Mouse (Mus musculus) liver, adult 2 months (tissue): ENCODE results near the gene Pde7b. TPM values are rescaled to one million over a fixed set of nuclear protein-coding genes. Genes with fewer than 3 reads are reported as not detected.

ENCODE experiments used
- DNase-seq: peaks from one replicate; pipeline ENCODE4 v3.0.0-alpha.2; 2011; ENCODE audit warnings: low read depth, low spot score; ENCODE audit errors: extremely low read depth
- H3K27ac ChIP-seq: fragments of 200-500 bp; replicated peaks from 2 replicates; pipeline ENCODE4 v1.5.1; 2012; ENCODE audit warnings: low read depth, mild to moderate bottlenecking, control low read depth, inconsistent platforms, low read length; ENCODE audit not compliant: insufficient read depth
- H3K27me3 ChIP-seq: fragments of 200-500 bp; 2 replicates; pipeline ENCODE4 v1.6.1; 2012; ENCODE audit warnings: mild to moderate bottlenecking, moderate library complexity, low read length, inconsistent platforms; ENCODE audit not compliant: control insufficient read depth, insufficient read depth
- H3K36me3 ChIP-seq: fragments of 200-500 bp; 2 replicates; pipeline ENCODE4 v1.6.1; 2012; ENCODE audit warnings: low read length, inconsistent platforms; ENCODE audit not compliant: control insufficient read depth, insufficient read depth
- H3K4me1 ChIP-seq: fragments of 200-500 bp; 2 replicates; pipeline ENCODE4 v1.6.1; 2011; ENCODE audit warnings: low read length; ENCODE audit not compliant: control insufficient read depth, insufficient read depth
- H3K4me3 ChIP-seq: fragments of 200-500 bp; 2 replicates; pipeline ENCODE4 v1.5.1; 2011; ENCODE audit warnings: low read depth, mild to moderate bottlenecking, control low read depth, low read length, moderate library complexity; ENCODE audit not compliant: insufficient read depth
- H3K79me2 ChIP-seq: fragments of 200-500 bp; 2 replicates; pipeline ENCODE4 v1.6.1; 2012; ENCODE audit warnings: inconsistent platforms, mild to moderate bottlenecking, low read length, moderate library complexity; ENCODE audit not compliant: control insufficient read depth, insufficient read depth
- H3K9ac ChIP-seq: fragments of 200-500 bp; 2 replicates; pipeline ENCODE4 v1.6.1; 2012; ENCODE audit warnings: low read depth, mild to moderate bottlenecking, control low read depth, inconsistent platforms, low read length
- CTCF ChIP-seq: fragments of 200-500 bp; IDR thresholded peaks from 2 replicates; pipeline ENCODE4 v1.5.1; 2011; ENCODE audit warnings: low read depth, low read length, control low read depth
- POLR2A ChIP-seq: fragments of 200-500 bp; IDR thresholded peaks from 2 replicates; pipeline ENCODE4 v1.6.1; 2011; ENCODE audit warnings: low read length, control low read depth; ENCODE audit not compliant: insufficient read depth; ENCODE audit errors: extremely low read depth
- WGBS: fragments of 180-500 bp; shearing (Covaris S2); methylation state at CpG from one replicate; pipeline ENCODE4 v1.1.7; 2018; 5-methylcytosine and 5-hydroxymethylcytosine counted together
- polyA plus RNA-seq: library from polyadenylated mRNA; depleted of rRNA; stranded (reverse); fragments of >200 nt; gene quantifications from 2 replicates; pipeline ENCODE4 v1.2.3, GENCODE M21; 2012
- total RNA-seq: library from RNA; depleted of rRNA; stranded (reverse); fragments of >200 nt; gene quantifications from 2 replicates; pipeline ENCODE4 v1.2.3, GENCODE M21; 2014

Pde7b gene
- total and polyA plus RNA-seq, 2 experiments, result 3.1 to 7.9 TPM

DNA sequence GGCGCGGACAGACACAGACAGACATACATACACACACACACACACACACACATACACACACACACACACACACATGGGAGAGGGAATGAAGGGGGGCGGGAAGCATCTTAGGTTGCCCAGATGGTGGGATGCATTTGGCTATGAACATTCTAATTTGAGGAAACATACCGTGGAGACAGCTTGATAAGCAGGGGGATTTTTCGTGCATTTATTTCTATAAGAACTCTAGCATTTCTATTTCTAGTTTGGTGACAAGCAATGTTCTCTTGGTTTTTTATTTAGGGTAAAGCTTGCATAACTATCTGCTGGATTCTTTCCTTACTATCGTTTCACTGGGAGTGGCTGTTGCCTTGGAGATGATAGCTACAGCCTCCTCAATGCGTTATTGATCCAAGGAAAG is 66.2 kb downstream of the Pde7b start:
- no peak overlapping the region for H3K4me3 ChIP-seq
- H3K9ac ChIP-seq, result no peak overlapping the region
- no peaks in the 10 kb centered on the region for H3K79me2 ChIP-seq
- DNase-seq, result no peak
- no peaks in the 10 kb centered on the region for H3K4me1 ChIP-seq
- H3K27me3 ChIP-seq, result no peaks in the 10 kb centered on the region
- H3K36me3 ChIP-seq, result no peaks in the 10 kb centered on the region
- no peak overlapping the region for H3K27ac ChIP-seq
- TF ChIP-seq CTCF, result no peak
- TF ChIP-seq POLR2A, result no peak
- WGBS, result 86% methylated on average over 7 of the region's 7 CpGs

DNA sequence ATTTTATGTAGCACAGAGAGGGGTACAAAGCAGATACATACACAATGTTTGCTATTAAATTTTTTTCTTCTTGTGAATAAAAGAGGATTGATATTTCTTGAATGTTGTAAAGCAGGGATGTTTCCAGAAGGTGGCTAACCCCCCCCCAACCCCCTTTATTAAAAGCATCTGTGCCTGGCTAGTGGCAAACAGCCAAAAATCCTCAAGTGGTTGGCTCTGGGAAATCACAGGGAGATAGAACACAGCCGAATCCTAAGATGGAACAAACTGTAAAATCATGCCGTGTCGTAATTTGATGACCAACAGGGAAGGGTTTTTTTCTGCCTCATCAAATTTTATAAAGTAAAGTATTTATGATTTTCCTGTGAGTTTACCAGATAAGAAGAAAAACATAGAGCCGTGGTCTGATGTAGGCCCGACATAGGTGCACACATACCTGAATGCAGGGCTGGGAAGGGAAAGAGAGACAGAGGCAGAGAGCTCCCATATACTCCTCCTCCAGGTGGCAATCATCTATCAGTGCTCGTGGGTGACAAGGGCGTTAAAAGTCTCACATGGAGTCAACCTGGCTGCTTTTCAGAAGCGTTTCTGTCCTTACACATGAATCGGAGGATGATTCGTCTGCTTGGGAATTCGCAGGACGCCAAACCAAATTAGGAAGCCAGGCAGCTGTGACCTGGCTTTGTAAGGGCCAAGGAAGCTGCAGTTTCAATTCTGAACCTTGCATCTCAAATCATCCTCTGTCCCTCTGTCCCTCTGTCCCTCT is 67.4 kb downstream of the Pde7b start:
- H3K79me2 ChIP-seq, result no peaks in the 10 kb centered on the region
- no peaks in the 10 kb centered on the region for H3K27me3 ChIP-seq
- TF ChIP-seq CTCF (no peak), POLR2A (no peak)
- 86% methylated on average over 12 of the region's 12 CpGs for WGBS
- H3K9ac ChIP-seq, result no peak overlapping the region
- no peaks in the 10 kb centered on the region for H3K36me3 ChIP-seq
- no peak for DNase-seq
- H3K27ac ChIP-seq, result no peak overlapping the region
- H3K4me3 ChIP-seq, result no peak overlapping the region
- H3K4me1 ChIP-seq, result no peaks in the 10 kb centered on the region

DNA sequence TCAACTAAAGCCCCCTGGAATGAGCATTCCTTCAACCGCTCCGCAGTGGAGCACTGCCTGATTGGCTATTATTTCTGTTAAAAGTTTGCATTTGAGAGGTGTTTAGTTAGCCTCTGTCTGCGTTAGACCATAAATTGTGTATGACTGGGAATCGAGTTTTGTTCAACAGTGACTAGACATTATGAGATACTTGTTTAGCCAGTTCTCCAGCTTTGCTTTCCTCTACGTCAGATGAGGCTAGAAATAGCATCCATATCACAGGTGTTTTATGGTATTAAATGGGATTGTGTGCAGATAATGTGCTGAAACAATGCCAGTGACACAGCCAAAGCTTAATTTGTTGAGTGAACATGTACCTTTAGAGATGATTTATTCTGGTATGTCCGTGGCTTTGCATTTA is 70.3 kb downstream of the Pde7b start:
- Histone ChIP-seq H3K27me3 (no peaks in the 10 kb centered on the region), H3K9ac (no peak overlapping the region), H3K36me3 (no peaks in the 10 kb centered on the region), H3K4me3 (no peak overlapping the region), H3K4me1 (no peaks in the 10 kb centered on the region), H3K79me2 (no peaks in the 10 kb centered on the region), H3K27ac (no peak overlapping the region)
- 94% methylated on average over 6 of the region's 6 CpGs for WGBS
- TF ChIP-seq CTCF (no peak), POLR2A (no peak)
- DNase-seq, result no peak

DNA sequence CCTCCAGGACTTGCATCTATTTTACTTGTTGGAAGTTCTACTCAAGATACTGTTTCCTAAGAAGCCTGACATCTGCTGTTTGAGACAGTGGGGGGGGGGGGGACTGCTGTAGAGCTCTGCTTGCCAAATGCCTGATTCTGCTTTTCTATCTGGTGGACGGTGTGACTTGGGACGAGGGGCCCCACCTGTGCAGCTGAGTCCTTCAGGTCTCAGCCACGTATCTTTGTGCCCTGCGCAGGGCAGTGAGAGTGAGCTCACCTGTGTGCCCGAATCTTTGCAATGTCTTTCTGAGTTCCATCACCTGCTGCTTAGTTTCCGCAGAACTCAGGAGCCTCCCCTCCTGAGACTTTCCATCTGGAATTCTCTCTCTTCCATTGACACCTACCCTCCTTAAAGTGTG is 70.7 kb downstream of the Pde7b start:
- TF ChIP-seq CTCF (no peak), POLR2A (no peak)
- Histone ChIP-seq H3K4me1 (no peaks in the 10 kb centered on the region), H3K36me3 (no peaks in the 10 kb centered on the region), H3K27me3 (no peaks in the 10 kb centered on the region), H3K9ac (no peak overlapping the region), H3K27ac (no peak overlapping the region), H3K4me3 (no peak overlapping the region), H3K79me2 (no peaks in the 10 kb centered on the region)
- no peak for DNase-seq
- 93% methylated on average over 6 of the region's 6 CpGs for WGBS

DNA sequence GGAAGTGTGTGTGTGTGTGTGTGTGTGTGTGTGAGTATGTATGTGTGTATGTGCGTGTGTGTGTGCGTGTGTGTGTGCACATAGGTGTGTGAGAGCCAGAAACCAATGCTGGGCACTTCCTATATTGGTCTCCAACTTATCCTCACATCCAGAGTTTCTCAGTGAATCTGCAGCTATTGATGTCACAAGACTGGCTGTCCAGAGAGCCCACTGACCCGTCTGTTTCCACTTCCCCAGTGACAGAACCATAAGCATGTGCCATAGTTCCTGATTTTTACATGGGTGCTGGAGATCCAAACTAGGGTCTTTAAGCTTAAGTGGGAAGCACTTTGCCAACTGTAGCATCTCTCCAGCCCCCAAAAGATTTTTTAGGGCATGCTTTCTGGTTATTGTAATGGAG is 71.6 kb downstream of the Pde7b start:
- Histone ChIP-seq H3K4me3 (no peak overlapping the region), H3K27me3 (no peaks in the 10 kb centered on the region), H3K79me2 (no peaks in the 10 kb centered on the region), H3K27ac (no peak overlapping the region), H3K36me3 (no peaks in the 10 kb centered on the region), H3K4me1 (no peaks in the 10 kb centered on the region), H3K9ac (no peak overlapping the region)
- DNase-seq, result no peak
- no peak for TF ChIP-seq CTCF
- TF ChIP-seq POLR2A, result no peak
- 93% methylated on average over 3 of the region's 3 CpGs for WGBS

DNA sequence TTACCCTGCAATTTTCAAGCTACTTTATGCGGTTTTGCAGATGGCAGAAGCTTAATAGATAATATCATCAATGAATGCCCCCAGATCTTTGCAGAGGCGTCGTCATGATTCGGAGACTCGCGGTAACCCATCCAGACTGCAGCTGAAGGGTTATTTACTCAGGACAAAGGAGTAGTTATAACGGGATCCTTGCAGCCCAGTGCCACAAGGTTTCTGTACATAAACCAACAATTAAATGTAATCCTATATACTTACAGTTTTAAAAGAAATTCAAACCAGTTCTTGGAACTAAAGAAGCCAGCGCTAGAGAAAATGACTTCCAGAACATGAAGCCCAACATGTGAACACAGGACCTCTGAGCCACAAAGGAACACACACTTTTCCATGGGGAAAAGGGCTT is 88.5 kb downstream of the Pde7b start:
- TF ChIP-seq POLR2A (no peak), CTCF (no peak)
- 94% methylated on average over 8 of the region's 8 CpGs for WGBS
- H3K4me1 ChIP-seq, result peaks cover 2% of the 10 kb centered on the region
- no peak overlapping the region for H3K4me3 ChIP-seq
- no peaks in the 10 kb centered on the region for H3K79me2 ChIP-seq
- H3K27ac ChIP-seq, result no peak overlapping the region
- no peak overlapping the region for H3K9ac ChIP-seq
- DNase-seq, result no peak
- H3K36me3 ChIP-seq, result no peaks in the 10 kb centered on the region
- no peaks in the 10 kb centered on the region for H3K27me3 ChIP-seq
